Mouse (Mus musculus): ENCODE data around the gene Mcrip2.

GRCm38 (mm10) chr17:25877025-25877424, 8.5 kb upstream of the Mcrip2 start:
- TF ChIP-seq CTCF (IDR thresholded peaks at IDR 0.05; ENCODE audit: low read depth) (no peak), EP300 (optimal IDR thresholded peaks at IDR 0.05) (no peak)
